Mouse (Mus musculus): ENCODE data around the gene Gm16440.
"Not testable (repeated sequence)": the region's sequence is repeated elsewhere in the genome, so short reads cannot be mapped to it uniquely, and the experiment has no call there.

Gene Gm16440

DNA sequence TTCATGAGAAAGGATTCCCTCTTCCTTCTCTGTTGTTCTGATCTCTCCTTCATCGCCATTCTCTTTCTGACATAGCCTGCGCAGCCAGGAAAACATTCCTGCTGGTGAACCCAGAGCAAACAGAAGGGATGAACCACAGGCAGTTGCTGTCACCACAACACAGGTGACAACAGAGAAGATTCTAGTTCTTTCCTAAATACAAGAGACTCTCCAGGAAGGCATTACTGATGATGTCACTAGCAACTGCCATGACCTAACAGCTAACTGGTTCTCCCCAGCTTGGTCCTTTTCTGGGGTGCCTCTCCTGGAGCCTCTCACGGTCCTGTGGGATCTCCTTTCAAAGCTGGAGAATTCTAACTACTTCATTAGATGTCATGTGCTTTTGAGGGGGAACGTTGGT, at the start of gene Gm16440:
Gm16440 (minus strand) TSS at position 101 of the 400 bp plus-strand sequence.
- DNase-seq (ENCODE audit: low spot score), result not testable (repeated sequence)

DNA sequence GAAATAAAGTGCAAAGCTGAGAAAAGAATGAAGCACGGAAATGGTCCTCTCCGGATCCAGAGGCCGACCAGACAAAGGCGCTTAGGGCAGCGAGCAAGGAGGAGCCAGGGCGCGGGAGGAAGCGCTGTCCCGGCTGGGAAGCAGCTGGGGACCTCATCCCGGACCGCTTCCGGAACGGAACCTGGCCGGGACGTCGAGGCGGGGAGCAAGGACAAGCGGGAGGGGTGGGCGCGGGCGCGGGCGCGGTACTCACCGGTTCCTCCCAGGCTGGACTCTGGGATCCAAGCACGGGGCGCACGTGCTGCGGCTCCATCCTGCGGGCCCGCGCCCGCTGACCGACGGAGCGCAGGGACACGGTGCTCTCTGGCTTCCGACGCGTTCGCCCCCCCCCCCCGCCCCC, 36.6 kb upstream of the Gm16440 start:
- DNase-seq (ENCODE audit: low spot score), result not testable (repeated sequence)

DNA sequence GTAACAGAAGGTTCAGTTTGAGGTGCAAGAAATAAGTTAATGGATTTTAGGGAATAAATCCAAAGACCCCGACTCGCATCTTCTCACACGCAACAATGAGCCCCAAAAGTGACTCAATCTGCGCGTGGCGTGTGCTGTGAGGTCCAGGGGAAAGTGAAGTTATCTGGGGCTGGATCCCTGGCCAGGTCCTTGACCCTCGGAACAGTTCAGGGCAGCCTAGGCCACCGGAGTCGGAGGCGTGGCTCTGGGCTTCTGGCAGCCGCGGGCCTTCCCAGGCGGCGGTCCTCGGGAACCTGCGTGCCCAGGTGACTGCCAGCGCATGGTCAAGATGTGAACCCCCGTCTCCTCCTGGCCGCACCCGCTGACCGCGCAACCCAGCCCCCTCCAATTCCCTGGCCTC, 36.2 kb upstream of the Gm16440 start:
- not testable (repeated sequence) for DNase-seq (ENCODE audit: low spot score)

DNA sequence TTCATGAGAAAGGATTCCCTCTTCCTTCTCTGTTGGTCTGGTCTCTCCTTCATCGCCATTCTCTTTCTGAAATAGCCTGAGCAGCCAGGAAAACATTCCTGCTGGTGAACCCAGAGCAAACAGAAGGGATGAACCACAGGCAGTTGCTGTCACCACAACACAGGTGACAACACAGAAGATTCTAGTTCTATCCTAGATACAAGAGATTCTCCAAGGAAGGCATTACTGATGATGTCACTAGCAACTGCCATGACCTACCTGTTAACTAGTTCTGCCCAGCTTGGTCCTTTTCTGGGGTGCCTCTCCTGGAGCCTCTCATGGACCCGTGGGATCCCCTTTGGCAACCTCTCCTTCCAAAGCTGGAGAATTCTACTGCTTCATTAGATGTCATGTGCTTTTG, 22.3 kb upstream of the Gm16440 start, which contains the start of gene Gm3591:
Gm3591 (minus strand) TSS at position 101 of the 400 bp plus-strand sequence.
- not testable (repeated sequence) for DNase-seq (ENCODE audit: low spot score)

DNA sequence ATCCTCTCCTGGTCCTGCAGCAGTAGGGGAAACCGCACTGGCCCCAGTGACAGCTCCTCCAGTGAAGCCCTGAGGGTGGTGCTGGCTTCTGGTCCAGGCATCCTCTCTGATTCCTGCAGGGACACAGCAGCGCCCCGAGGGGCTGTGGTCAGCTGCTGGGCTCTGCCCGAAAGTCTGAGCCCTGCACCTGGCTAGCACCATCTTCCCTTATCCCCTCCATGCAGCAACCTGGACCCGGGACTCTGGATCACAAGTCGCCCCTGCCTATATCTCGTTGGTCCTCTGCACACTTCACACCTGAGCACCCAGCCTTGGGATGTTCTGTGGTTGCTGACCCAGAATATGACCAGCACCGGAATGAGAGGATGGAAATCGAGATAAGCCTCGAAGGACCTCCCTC, 46.5 kb downstream of the Gm16440 start, which contains the start of gene Gm3618:
Gm3618 (minus strand) TSS at position 101 of the 400 bp plus-strand sequence.
- not testable (repeated sequence) for DNase-seq (ENCODE audit: low spot score)

Data from T-cell, adult 2 months (primary cell).